Mouse (Mus musculus): Measurements from ENCODE around the gene Snrpf. TPM values are rescaled to one million over a fixed set of nuclear protein-coding genes. Genes with fewer than 3 reads are reported as not detected.
A peak's percentile ranks its signal among the peaks of the same experiment; 100 is the strongest.
"Not testable (repeated sequence)": the region's sequence is repeated elsewhere in the genome, so short reads cannot be mapped to it uniquely, and the experiment has no call there.

The Snrpf gene
- total and polyA plus RNA-seq, 3 experiments = 54.7 to 138 (median 85.8) TPM

- TF ChIP-seq GATA1 (IDR thresholded peaks at IDR 0.05; ENCODE audit: borderline replicate concordance, low read length) (no peak), POLR2AphosphoS5 (IDR thresholded peaks at IDR 0.05; ENCODE audit: insufficient replicate concordance, low read depth, low read length) (no peak), CTCF (IDR thresholded peaks at IDR 0.05; ENCODE audit: low read depth, low read length) (no peak), TAL1 (conservative IDR thresholded peaks at IDR 0.05; ENCODE audit: low read depth, low read length) (no peak), GATA2 (IDR thresholded peaks at IDR 0.05; ENCODE audit: borderline replicate concordance, low read depth, low read length) (no peak)
- H3K4me1 ChIP-seq (ENCODE audit: insufficient read depth, low read depth, low read length) = no peaks in the 10 kb centered on the region
- H3K36me3 ChIP-seq (replicated peaks) = no peaks in the 10 kb centered on the region
- H3K9me3 ChIP-seq (replicated peaks) = no peaks in the 10 kb centered on the region
- ATAC-seq (ENCODE audit: extremely low read depth, insufficient number of reproducible peaks, low FRiP score, poor library complexity, severe bottlenecking) (no peak), DNase-seq (ENCODE audit: low spot score) (no peak)
- H3K27me3 ChIP-seq (ENCODE audit: insufficient read depth, low read length) = peaks cover 20% of the 10 kb centered on the region
- H3K4me3 ChIP-seq (ENCODE audit: low read depth, low read length) = no peak overlapping the region
Observed at GRCm38 (mm10) chr10:93559786-93560185, 29.7 kb downstream of the Snrpf start.

GRCm38 (mm10) chr10:93557971-93558370 lies 31.5 kb downstream of the Snrpf start:
- ATAC-seq (ENCODE audit: extremely low read depth, insufficient number of reproducible peaks, low FRiP score, poor library complexity, severe bottlenecking); DNase-seq (ENCODE audit: low spot score); H3K4me3 ChIP-seq (ENCODE audit: low read depth, low read length); H3K4me1 ChIP-seq (ENCODE audit: insufficient read depth, low read depth, low read length); H3K36me3 ChIP-seq (replicated peaks); H3K9me3 ChIP-seq (replicated peaks): not testable (repeated sequence)
- H3K27me3 ChIP-seq (ENCODE audit: insufficient read depth, low read length) = peaks cover 15% of the 10 kb centered on the region

DNA sequence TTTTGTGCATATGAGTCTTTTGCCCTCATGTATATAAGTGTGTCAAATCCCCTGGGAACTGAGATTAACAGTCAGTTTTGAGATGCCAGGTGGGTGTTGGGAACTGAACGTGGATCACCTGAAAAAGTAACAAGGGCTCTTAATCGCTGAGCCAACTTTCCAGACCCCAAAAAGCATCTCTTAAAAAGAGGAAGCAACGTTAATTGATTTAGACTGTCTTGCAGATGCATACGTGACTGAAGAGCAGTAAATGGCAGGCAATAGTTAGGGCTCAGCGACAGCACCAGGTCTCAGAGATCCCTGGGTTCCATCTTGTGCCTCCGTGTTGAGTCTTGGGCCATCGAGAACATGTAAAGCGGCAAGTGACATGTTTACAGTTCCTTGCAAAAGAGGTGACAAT lies 36.9 kb downstream of the Snrpf start:
- ATAC-seq (ENCODE audit: extremely low read depth, insufficient number of reproducible peaks, low FRiP score, poor library complexity, severe bottlenecking) = no peak
- no peaks in the 10 kb centered on the region for H3K36me3 ChIP-seq (replicated peaks)
- no peaks in the 10 kb centered on the region for H3K9me3 ChIP-seq (replicated peaks)
- TF ChIP-seq POLR2AphosphoS5 (IDR thresholded peaks at IDR 0.05; ENCODE audit: insufficient replicate concordance, low read depth, low read length) (no peak), TAL1 (conservative IDR thresholded peaks at IDR 0.05; ENCODE audit: low read depth, low read length) (no peak), CTCF (IDR thresholded peaks at IDR 0.05; ENCODE audit: low read depth, low read length) (no peak), GATA1 (IDR thresholded peaks at IDR 0.05; ENCODE audit: borderline replicate concordance, low read length) (no peak), GATA2 (IDR thresholded peaks at IDR 0.05; ENCODE audit: borderline replicate concordance, low read depth, low read length) (no peak)
- H3K4me3 ChIP-seq (ENCODE audit: low read depth, low read length) = no peak overlapping the region
- no peak for DNase-seq (ENCODE audit: low spot score)
- H3K4me1 ChIP-seq (ENCODE audit: insufficient read depth, low read depth, low read length) = peaks cover 2% of the 10 kb centered on the region; the same call in 1 of the 2 replicates
- peaks cover 9% of the 10 kb centered on the region for H3K27me3 ChIP-seq (ENCODE audit: insufficient read depth, low read length)

DNA sequence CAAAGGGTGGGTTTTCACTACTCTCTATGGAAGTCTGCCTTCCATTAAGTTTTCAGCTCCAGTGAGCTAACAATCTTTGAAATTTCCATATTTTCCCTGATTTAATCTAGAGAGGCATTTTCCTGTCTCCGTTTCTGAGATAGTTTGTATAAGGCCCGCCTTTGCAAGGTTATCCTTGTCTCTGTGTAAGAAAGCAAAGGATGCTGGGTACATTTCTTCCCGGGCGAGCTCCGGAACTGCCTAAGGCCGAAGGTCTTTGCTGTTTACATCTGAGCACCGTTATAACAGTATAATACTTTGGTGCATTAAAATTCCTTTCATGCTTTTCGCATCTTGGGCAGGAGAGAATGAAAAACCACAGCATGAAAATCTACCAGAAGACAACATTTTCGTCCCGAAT lies 39.7 kb downstream of the Snrpf start:
- no peak for TF ChIP-seq TAL1 (conservative IDR thresholded peaks at IDR 0.05; ENCODE audit: low read depth, low read length)
- Histone ChIP-seq H3K4me3 (ENCODE audit: low read depth, low read length) (no peak overlapping the region), H3K27me3 (ENCODE audit: insufficient read depth, low read length) (peaks cover 8% of the 10 kb centered on the region), H3K9me3 (replicated peaks) (no peaks in the 10 kb centered on the region), H3K4me1 (ENCODE audit: insufficient read depth, low read depth, low read length) (peaks cover 2% of the 10 kb centered on the region; the same call in 1 of the 2 replicates), H3K36me3 (replicated peaks) (no peaks in the 10 kb centered on the region)
- DNase-seq (ENCODE audit: low spot score) = no peak
- ATAC-seq (ENCODE audit: extremely low read depth, insufficient number of reproducible peaks, low FRiP score, poor library complexity, severe bottlenecking) = no peak

GRCm38 (mm10) chr10:93548991-93549390 lies 40.5 kb downstream of the Snrpf start:
- TF ChIP-seq GATA2 (IDR thresholded peaks at IDR 0.05; ENCODE audit: borderline replicate concordance, low read depth, low read length) (no peak), CTCF (IDR thresholded peaks at IDR 0.05; ENCODE audit: low read depth, low read length) (peak; percentile 69)

DNA sequence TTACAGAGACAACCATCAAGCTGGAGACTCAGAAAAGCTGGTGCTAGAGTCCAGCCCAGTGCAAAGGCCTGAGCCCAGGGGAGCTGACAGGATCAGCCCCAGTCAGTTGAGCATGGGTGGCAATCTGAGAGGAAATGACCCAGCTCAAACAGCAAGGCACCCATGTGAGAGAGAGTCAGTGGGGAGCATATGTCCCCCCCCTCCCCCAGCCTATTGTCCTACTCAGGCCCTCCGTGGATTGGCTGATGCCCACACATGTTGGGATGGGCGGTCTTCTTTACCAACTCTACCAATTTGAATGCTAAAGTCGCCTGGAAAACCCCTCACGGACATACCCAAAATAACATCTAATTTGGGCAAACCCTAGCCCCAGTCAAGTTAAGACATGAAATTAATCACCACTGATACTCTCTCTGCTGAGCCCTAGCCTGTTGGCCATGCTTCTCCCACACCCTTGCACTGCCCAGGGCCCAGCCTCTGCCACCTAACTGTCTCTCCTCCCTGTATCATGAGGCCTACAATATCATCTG lies 41.7 kb downstream of the Snrpf start:
- no peak overlapping the region for H3K4me3 ChIP-seq (ENCODE audit: low read depth, low read length)
- H3K36me3 ChIP-seq (replicated peaks) = no peaks in the 10 kb centered on the region
- no peaks in the 10 kb centered on the region for H3K9me3 ChIP-seq (replicated peaks)
- DNase-seq (ENCODE audit: low spot score) = no peak
- TF ChIP-seq GATA1 (IDR thresholded peaks at IDR 0.05; ENCODE audit: borderline replicate concordance, low read length) (no peak), CTCF (IDR thresholded peaks at IDR 0.05; ENCODE audit: low read depth, low read length) (no peak), TAL1 (conservative IDR thresholded peaks at IDR 0.05; ENCODE audit: low read depth, low read length) (no peak), POLR2AphosphoS5 (IDR thresholded peaks at IDR 0.05; ENCODE audit: insufficient replicate concordance, low read depth, low read length) (no peak), GATA2 (IDR thresholded peaks at IDR 0.05; ENCODE audit: borderline replicate concordance, low read depth, low read length) (no peak)
- H3K4me1 ChIP-seq (ENCODE audit: insufficient read depth, low read depth, low read length) = peaks cover 5% of the 10 kb centered on the region; the same call in 1 of the 2 replicates
- peaks cover 6% of the 10 kb centered on the region for H3K27me3 ChIP-seq (ENCODE audit: insufficient read depth, low read length)
- ATAC-seq (ENCODE audit: extremely low read depth, insufficient number of reproducible peaks, low FRiP score, poor library complexity, severe bottlenecking) = no peak

More at GRCm38 (mm10) chr10:93548991-93549390, 40.5 kb downstream of the Snrpf start:
- H3K9me3 ChIP-seq (replicated peaks) = no peaks in the 10 kb centered on the region
- ATAC-seq (ENCODE audit: extremely low read depth, insufficient number of reproducible peaks, low FRiP score, poor library complexity, severe bottlenecking) = no peak; the same call in 1 of the 2 replicates
- H3K27me3 ChIP-seq (ENCODE audit: insufficient read depth, low read length) = peaks cover 6% of the 10 kb centered on the region
- no peak overlapping the region for H3K4me3 ChIP-seq (ENCODE audit: low read depth, low read length)
- peaks cover 5% of the 10 kb centered on the region; the same call in 1 of the 2 replicates for H3K4me1 ChIP-seq (ENCODE audit: insufficient read depth, low read depth, low read length)
- H3K36me3 ChIP-seq (replicated peaks) = no peaks in the 10 kb centered on the region
- DNase-seq (ENCODE audit: low spot score) = no peak

GRCm38 (mm10) chr10:93544172-93544571 lies 45.3 kb downstream of the Snrpf start:
- no peaks in the 10 kb centered on the region for H3K36me3 ChIP-seq (replicated peaks)
- H3K4me1 ChIP-seq (ENCODE audit: insufficient read depth, low read depth, low read length) = peaks cover 8% of the 10 kb centered on the region
- H3K4me3 ChIP-seq (ENCODE audit: low read depth, low read length) = no peak overlapping the region
- ATAC-seq (ENCODE audit: extremely low read depth, insufficient number of reproducible peaks, low FRiP score, poor library complexity, severe bottlenecking) (no peak), DNase-seq (ENCODE audit: low spot score) (no peak)
- TF ChIP-seq TAL1 (conservative IDR thresholded peaks at IDR 0.05; ENCODE audit: low read depth, low read length) (no peak), GATA2 (IDR thresholded peaks at IDR 0.05; ENCODE audit: borderline replicate concordance, low read depth, low read length) (no peak), POLR2AphosphoS5 (IDR thresholded peaks at IDR 0.05; ENCODE audit: insufficient replicate concordance, low read depth, low read length) (no peak), CTCF (IDR thresholded peaks at IDR 0.05; ENCODE audit: low read depth, low read length) (no peak), GATA1 (IDR thresholded peaks at IDR 0.05; ENCODE audit: borderline replicate concordance, low read length) (no peak)
- no peaks in the 10 kb centered on the region for H3K9me3 ChIP-seq (replicated peaks)
- H3K27me3 ChIP-seq (ENCODE audit: insufficient read depth, low read length) = peaks cover 12% of the 10 kb centered on the region

Measured in G1E (cell line).